Mouse (Mus musculus) heart, embryonic 14.5 days (tissue): ENCODE measurements around the gene Cfap70. TPM values are rescaled to one million over a fixed set of nuclear protein-coding genes. Genes with fewer than 3 reads are reported as not detected.

Experiments
- ATAC-seq: fragments of 200-750 bp; cut with Nextera tagmentation; 2 replicates; pipeline ENCODE4 v1.8.0; 2017; ENCODE audit warnings: low read depth, moderate TSS enrichment; ENCODE audit not compliant: insufficient number of reproducible peaks, insufficient read depth, low FRiP score
- H3K27ac ChIP-seq, 2 experiments: fragments of 200-500 bp in 1 of 2; fragments of 300-500 bp in 1 of 2; sonication (generic) in 1 of 2; replicated peaks in 1 of 2; 2 replicates each; pipeline ENCODE4 v1.5.1; 2012 to 2014; ENCODE audit warnings: low read depth in 2 of 2, low read length in 2 of 2, control low read depth in 1 of 2, mild to moderate bottlenecking in 1 of 2, mixed read lengths in 1 of 2; ENCODE audit not compliant: control insufficient read depth in 1 of 2, insufficient read depth in 1 of 2
- H3K27me3 ChIP-seq: fragments of 300-500 bp; sonication (generic); 2 replicates; pipeline ENCODE4 v1.6.1; 2014; ENCODE audit warnings: mild to moderate bottlenecking, low read length, control low read depth; ENCODE audit not compliant: control insufficient read depth, insufficient read depth
- H3K36me3 ChIP-seq: fragments of 300-500 bp; sonication (generic); 2 replicates; pipeline ENCODE4 v1.6.1; 2014; ENCODE audit warnings: mild to moderate bottlenecking, control low read depth, low read length, mixed read lengths; ENCODE audit not compliant: control insufficient read depth, insufficient read depth
- H3K4me1 ChIP-seq, 2 experiments: fragments of 200-500 bp in 1 of 2; fragments of 300-500 bp in 1 of 2; sonication (generic) in 1 of 2; 2 replicates each; pipeline ENCODE4 v1.6.1; 2012 to 2014; ENCODE audit warnings: low read length in 2 of 2, control low read depth in 1 of 2, mixed read lengths in 1 of 2; ENCODE audit not compliant: control insufficient read depth in 2 of 2, insufficient read depth in 2 of 2
- H3K4me2 ChIP-seq: fragments of 300-500 bp; sonication (generic); 2 replicates; pipeline ENCODE4 v1.6.1; 2014; ENCODE audit warnings: mild to moderate bottlenecking, low read length
- H3K4me3 ChIP-seq, 2 experiments: fragments of 200-500 bp in 1 of 2; fragments of 300-500 bp in 1 of 2; sonication (generic) in 1 of 2; 2 replicates each; pipeline ENCODE4 v1.5.1; 2012 to 2014; ENCODE audit warnings: low read length in 2 of 2, mild to moderate bottlenecking in 2 of 2, control low read depth in 1 of 2, low read depth in 1 of 2, moderate library complexity in 1 of 2; ENCODE audit not compliant: control insufficient read depth in 1 of 2, insufficient read depth in 1 of 2
- H3K9ac ChIP-seq: fragments of 300-500 bp; sonication (generic); 2 replicates; pipeline ENCODE4 v1.6.1; 2014; ENCODE audit warnings: mild to moderate bottlenecking, low read length
- H3K9me3 ChIP-seq: fragments of 300-500 bp; sonication (generic); 2 replicates; pipeline ENCODE4 v1.6.1; 2016; ENCODE audit warnings: low read length, control low read depth; ENCODE audit not compliant: control insufficient read depth
- WGBS: fragments of 180-500 bp; shearing (Covaris S2); extraction: QIAGEN DNeasy Blood & Tissue Kit; methylation state at CpG from one replicate; pipeline ENCODE4 v1.1.7; 2014; 5-methylcytosine and 5-hydroxymethylcytosine counted together
- polyA plus RNA-seq: library from polyadenylated mRNA; unstranded; fragments of >200 nt; fragmentation: Nextera tagmentation; extraction: Ambion mirVana; gene quantifications from 2 replicates; pipeline ENCODE4 v1.2.1, GENCODE M21; 2014

Cfap70 gene
- polyA plus RNA-seq, 1 experiment from 2014 or later, result 0.63 TPM

DNA sequence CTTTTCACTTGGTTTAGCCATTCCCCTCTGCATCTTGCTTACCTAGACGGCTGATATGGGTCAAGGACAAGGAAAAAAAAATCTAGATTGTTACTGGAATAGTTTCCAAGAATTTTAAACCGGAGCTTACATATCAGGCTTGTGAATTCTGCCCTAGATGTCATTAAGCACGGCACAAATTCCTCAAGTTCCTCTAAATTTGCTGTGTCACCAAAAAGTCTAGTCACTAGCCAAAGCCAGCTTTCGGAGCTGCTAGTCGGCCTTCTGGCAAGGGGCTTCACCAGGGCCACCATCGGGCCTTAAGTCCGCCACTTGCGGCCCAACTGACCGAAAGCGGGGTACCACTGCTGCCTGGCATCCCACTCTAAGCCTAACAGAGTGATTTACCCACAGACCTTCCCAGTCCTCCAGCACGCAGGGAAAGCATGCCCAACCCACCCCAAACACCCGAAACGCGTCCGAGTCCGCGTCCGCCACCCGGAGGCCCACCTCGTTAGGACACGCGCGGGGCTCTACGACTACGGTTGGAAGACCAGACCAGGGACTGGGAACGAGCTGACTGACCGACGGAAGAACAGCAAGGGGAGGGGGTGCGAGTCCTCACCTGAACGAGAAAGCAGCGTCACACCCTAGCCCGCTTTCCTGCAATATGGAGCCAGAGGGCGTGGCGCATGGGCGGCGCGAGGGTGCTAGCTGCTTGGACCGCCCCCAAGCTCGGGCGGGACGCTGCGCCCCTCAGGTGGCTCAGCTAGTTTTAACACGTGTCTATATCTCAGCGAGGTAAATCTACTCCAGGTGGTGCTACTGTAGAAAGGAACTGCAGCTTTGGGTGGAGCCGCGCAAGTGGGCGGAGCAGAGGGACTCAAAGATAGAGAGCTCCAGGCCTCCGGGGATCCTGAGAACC is 27.5 kb upstream of the Cfap70 start, which contains the start of gene Anxa7:
Gene Anxa7 (minus strand): TSS at position 843 of the 904 bp plus-strand sequence.
- Histone ChIP-seq H3K27me3 (no peaks in the 10 kb centered on the region), H3K4me1 (peaks cover 2 to 15% of the 10 kb centered on the region in 2 experiments; a peak in 3 of 4 replicates), H3K9me3 (no peaks in the 10 kb centered on the region), H3K9ac (peak within 1 kb of the TSS; percentile 88), H3K36me3 (peaks cover 19% of the 10 kb centered on the region), H3K4me2 (peak within 1 kb of the TSS; percentile 89), H3K4me3 (peak within 1 kb of the TSS; percentile 74 to 100), H3K27ac (peak within 1 kb of the TSS; percentile 66 to 78)
- peak; percentile 71 for ATAC-seq
- under 1% methylated on average over 48 of the region's 48 CpGs for WGBS

DNA sequence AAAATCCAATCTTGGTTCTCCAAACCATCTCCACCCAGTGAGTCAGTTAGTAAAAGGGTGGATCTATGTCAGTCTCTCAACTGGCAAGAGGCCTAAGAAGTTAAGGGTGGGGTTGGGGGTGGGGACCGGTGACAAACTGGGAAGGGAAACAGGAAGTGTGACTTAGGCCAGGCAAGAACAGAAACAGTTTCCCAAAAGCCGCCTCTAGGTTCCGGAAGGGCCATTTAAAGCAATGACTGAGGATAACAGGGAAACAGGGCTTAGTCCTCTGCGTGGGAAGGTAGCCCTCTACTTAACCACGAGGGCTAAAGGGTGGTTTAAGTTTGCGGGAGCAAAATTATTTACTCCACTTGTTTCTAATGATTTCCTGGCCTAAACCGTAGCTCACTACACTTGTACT is 26.8 kb upstream of the Cfap70 start:
- Histone ChIP-seq H3K4me3 (peak overlapping the region; percentile 74 to 100), H3K9me3 (no peaks in the 10 kb centered on the region), H3K4me2 (peak overlapping the region; percentile 89), H3K27me3 (no peaks in the 10 kb centered on the region), H3K4me1 (peaks cover 2 to 15% of the 10 kb centered on the region in 2 experiments; a peak in 3 of 4 replicates), H3K9ac (peak overlapping the region; percentile 88), H3K36me3 (peaks cover 13% of the 10 kb centered on the region), H3K27ac (peak overlapping the region; percentile 14 to 78; a peak in 3 of 4 replicates)
- WGBS, result 7% methylated on average over 7 of the region's 7 CpGs
- peak; percentile 57 for ATAC-seq

DNA sequence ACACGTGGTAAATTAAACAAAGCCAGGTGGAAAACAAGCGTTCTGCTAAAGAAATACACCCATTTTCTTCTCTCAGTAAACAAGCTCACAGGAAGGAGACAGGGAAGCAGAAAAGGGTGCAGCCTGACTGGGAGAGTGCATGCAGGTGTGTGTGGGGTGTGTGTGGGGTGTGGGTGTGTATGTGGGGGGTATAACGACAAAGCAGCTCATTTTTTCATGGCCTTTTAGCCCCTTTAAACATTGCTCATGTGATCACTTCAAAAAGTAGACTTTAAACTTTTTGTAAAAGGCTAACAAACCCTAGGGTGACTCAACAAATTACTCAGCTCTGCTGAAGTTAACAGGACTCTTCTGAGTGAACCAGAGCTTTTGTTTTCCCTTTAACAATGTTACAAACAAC is 26.4 kb upstream of the Cfap70 start:
- peaks cover 9% of the 10 kb centered on the region for H3K36me3 ChIP-seq
- H3K4me2 ChIP-seq, result peak overlapping the region; percentile 89
- peak overlapping the region; percentile 27 to 78; a peak in 3 of 4 replicates for H3K27ac ChIP-seq
- H3K4me3 ChIP-seq, result peak overlapping the region; percentile 16 to 74; a peak in 3 of 4 replicates
- H3K4me1 ChIP-seq, result peaks cover 2 to 15% of the 10 kb centered on the region in 2 experiments; a peak in 3 of 4 replicates
- 54% methylated on average over 3 of the region's 3 CpGs for WGBS
- H3K27me3 ChIP-seq, result no peaks in the 10 kb centered on the region
- peak overlapping the region; percentile 88 for H3K9ac ChIP-seq
- no peaks in the 10 kb centered on the region for H3K9me3 ChIP-seq
- ATAC-seq, result no peak

DNA sequence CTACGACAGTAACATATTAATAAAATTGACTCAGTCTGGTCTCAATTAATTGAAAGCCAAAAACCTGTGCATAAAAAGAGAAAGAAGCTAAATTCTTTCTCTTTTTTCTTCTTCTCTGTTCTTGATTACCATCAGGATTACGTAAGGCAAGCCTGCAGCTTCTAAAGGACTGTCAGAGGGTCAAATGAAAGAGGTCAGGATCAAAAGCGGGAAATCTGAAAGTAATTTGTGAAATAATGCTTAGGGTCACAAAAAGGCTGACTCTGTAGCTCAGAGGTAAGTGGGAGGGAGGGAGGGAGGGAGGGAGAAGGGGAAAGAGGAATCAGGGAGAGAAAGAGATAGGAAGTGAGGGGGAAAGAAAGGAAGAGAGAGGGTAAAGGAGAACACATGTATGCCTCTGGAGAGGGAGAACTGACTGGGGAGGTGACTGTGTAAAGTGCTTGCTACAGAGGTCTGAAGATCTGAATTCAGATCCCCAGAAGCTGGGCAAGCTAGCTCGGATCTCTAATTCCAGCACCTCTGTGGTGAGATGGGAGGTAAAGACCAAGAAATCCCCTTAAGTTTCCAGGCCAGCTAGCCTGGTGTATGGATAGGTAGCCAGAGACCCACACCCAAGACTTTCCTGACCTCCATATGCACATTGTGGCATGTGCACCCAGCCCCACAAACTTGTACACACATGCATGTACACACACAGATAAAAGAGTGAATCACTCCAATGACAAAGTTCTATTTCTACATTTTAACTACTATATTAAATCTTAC is 25.4 kb upstream of the Cfap70 start:
- H3K9me3 ChIP-seq, result no peaks in the 10 kb centered on the region
- ATAC-seq, result no peak
- H3K4me3 ChIP-seq, result no peak overlapping the region
- 66% methylated on average over 4 of the region's 4 CpGs for WGBS
- peaks cover 2 to 15% of the 10 kb centered on the region in 2 experiments; a peak in 3 of 4 replicates for H3K4me1 ChIP-seq
- peaks cover 9% of the 10 kb centered on the region; the same call in 1 of the 2 replicates for H3K36me3 ChIP-seq
- H3K27me3 ChIP-seq, result no peaks in the 10 kb centered on the region
- H3K4me2 ChIP-seq, result no peak overlapping the region; the same call in 1 of the 2 replicates
- H3K27ac ChIP-seq, result no peak overlapping the region
- no peak overlapping the region for H3K9ac ChIP-seq

DNA sequence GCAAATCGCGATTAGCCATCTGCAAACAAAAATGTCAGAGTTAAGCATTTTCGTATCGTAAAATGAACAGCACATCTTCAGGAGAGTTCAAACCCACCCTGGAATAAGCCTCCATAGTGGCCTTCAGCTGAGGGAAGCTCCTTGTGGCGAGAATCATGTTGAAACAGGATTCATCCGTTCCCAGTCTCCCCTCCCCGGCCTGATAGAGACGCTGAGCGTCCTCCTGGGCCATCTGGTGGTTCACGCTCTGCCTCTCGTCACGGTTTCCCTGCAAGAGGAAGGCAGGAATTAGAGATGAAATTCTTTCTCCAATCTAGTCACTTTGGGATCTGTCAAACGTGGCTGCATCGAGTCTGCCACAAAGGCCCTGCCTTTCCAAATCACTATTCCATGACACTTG is 8.2 kb upstream of the Cfap70 start:
- Histone ChIP-seq H3K4me3 (no peak overlapping the region), H3K27me3 (no peaks in the 10 kb centered on the region), H3K9me3 (no peaks in the 10 kb centered on the region), H3K27ac (no peak overlapping the region), H3K4me2 (no peak overlapping the region), H3K9ac (no peak overlapping the region), H3K4me1 (no peaks in the 10 kb centered on the region), H3K36me3 (peaks cover 97% of the 10 kb centered on the region)
- ATAC-seq, result no peak
- WGBS, result 71% methylated on average over 14 of the region's 14 CpGs

DNA sequence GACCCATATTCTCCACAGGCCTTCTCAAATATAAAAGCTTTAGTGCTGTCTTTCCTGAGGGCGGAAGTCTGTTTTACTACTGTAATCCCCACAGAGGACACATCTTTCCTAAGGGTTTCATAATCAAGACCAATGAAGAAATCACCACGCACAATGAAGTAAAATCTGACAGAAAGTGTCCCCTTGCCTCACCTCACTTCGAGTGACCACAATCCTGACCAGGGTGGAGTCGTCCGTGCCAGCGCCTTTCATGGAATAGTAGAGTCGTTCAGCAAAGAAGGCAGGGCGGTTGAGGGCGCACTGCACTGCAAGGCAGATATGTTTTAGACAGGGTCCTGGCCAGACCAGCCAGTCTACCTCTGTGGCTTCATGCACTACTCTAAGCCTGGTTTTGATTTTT is 6.4 kb upstream of the Cfap70 start:
- Histone ChIP-seq H3K36me3 (peaks cover 80% of the 10 kb centered on the region), H3K4me2 (no peak overlapping the region), H3K4me1 (no peaks in the 10 kb centered on the region), H3K9me3 (no peaks in the 10 kb centered on the region), H3K9ac (no peak overlapping the region), H3K27ac (no peak overlapping the region), H3K4me3 (no peak overlapping the region), H3K27me3 (no peaks in the 10 kb centered on the region)
- WGBS, result 95% methylated on average over 9 of the region's 9 CpGs
- no peak for ATAC-seq

DNA sequence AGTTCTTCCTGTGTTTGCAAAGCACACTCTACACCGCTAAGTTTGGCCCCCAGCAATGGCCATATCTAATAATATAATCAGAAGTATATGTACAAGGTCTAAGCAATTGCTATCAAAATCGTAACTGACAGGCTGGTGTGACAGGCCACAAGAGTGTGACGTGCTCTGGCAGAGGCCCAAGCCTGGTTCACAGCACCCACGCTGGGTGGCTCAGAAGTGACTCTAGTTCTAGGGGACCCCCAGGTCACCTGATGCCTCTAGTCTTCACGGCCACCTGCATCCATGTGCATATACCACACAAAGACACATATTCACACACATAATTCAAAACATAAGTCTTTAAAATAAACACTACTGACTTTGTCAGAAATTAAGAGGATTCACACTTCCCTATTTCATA is 903 bp upstream of the Cfap70 start:
- no peak overlapping the region for H3K4me2 ChIP-seq
- no peaks in the 10 kb centered on the region; a peak in 1 of 4 replicates for H3K4me1 ChIP-seq
- peaks cover 26% of the 10 kb centered on the region for H3K36me3 ChIP-seq
- ATAC-seq, result no peak
- H3K27me3 ChIP-seq, result no peaks in the 10 kb centered on the region
- no peaks in the 10 kb centered on the region for H3K9me3 ChIP-seq
- H3K4me3 ChIP-seq, result no peak overlapping the region
- no peak overlapping the region for H3K27ac ChIP-seq
- H3K9ac ChIP-seq, result no peak overlapping the region
- 86% methylated on average over 5 of the region's 5 CpGs for WGBS
